Mouse (Mus musculus) ES-E14 (cell line): Measurements from ENCODE around the gene 1110051M20Rik.

Experiments used
- CHD2 ChIP-seq: IDR thresholded peaks from 2 replicates; pipeline ENCODE4 v1.6.1; 2014; ENCODE audit warnings: mild to moderate bottlenecking, low read depth, low read length, inconsistent platforms
- HCFC1 ChIP-seq: IDR thresholded peaks from 2 replicates; pipeline ENCODE4 v1.6.1; 2012; ENCODE audit warnings: low read length, inconsistent platforms, borderline replicate concordance; ENCODE audit not compliant: insufficient read depth
- MAFK ChIP-seq: IDR thresholded peaks from 2 replicates; pipeline ENCODE4 v1.6.1; 2014; ENCODE audit warnings: mild to moderate bottlenecking, low read depth, low read length, inconsistent platforms; ENCODE audit not compliant: insufficient read depth
- ZC3H11A ChIP-seq: IDR thresholded peaks from 2 replicates; pipeline ENCODE4 v1.6.1; 2012; ENCODE audit warnings: low read depth, mild to moderate bottlenecking, inconsistent platforms, low read length, borderline replicate concordance
- ZNF384 ChIP-seq: IDR thresholded peaks from 2 replicates; pipeline ENCODE4 v1.6.1; 2012; ENCODE audit warnings: low read depth, low read length, inconsistent platforms

DNA sequence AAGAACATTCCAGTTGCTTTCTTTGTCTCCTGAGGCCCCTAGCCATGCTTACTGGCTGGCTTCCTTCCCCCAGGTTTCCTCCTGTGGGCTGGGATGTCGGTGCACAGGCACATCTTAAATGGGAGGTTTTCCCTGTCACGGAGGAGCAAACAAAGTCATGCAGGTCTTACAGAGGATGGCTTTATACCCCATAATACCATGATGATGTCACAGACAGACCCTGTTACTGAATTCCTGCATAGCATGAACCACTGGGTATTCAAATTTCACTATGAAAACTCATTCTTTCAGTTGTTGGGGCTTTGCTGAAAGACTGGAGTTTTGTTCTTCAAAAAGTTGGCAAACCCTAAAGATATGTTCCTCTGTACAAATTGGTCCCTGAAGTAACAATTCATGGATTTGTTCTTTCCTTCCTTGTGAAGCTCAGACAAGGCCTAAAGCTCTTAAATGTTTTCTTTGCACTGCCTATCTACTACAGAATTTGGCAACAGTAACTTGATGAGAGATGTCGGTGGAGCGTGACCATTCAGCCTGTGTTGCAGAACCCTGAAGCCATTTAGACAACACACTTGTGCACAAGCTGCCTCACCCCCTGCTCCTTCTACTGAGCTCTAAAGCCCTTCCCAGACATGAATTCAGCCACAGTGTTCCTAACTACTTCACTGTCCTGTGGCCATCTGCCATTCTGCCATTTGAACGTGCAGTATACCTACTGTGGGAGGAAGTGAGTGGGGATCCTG lies 57.8 kb downstream of the 1110051M20Rik start:
- TF ChIP-seq CHD2 (no peak), ZNF384 (no peak), ZC3H11A (no peak), HCFC1 (no peak), MAFK (no peak)
